Mouse (Mus musculus): ENCODE data around the gene 4930447C04Rik. TPM values are rescaled to one million over a fixed set of nuclear protein-coding genes. Genes with fewer than 3 reads are reported as not detected.

4930447C04Rik gene
- total RNA-seq, 2 experiments from 2014 or later: 4.1 to 11.0 TPM

DNA sequence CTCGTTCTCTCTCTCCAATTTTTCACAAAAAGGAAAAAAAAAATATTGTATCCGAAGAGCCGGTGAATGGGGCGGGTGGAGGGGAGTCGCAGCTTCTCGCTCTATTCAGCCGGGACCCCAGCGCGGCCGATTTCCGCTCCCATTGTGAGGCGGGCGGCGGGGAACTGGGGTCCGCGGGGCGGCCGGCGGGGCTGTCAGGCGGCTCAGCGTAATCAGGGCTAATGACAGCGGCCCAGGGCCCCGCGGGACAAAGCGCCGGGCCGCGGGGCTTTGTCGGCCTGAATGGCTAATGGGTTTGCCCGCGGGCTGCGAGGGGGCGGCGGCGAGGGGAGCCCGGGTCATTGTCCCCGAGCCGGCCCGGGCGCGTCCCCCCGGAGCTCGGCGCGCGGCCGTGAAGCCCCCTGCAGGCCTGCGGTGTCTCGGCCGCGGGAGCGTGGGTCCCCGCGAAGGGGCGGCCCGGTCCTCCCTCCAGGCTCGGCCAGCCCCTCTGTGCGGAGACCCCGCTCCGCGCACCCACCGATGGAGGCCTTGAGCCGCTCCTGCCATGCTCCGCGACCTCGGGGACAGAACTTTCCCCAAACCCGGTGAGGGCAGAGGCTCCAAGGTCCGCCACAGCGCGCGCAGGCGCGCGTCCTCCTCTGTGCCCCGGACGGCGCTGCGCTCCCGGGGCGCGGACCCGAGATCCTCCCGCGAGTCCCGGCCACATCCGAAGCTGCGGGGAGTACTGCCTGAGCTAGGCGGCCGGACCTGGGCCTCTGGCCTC, 4.9 kb upstream of the 4930447C04Rik start:
- intact Hi-C loops (cut with DNase I): loop anchor here (2.0 kb wide), 1 partner anchor 91 kb away; no protein-coding TSS in a partner anchor

DNA sequence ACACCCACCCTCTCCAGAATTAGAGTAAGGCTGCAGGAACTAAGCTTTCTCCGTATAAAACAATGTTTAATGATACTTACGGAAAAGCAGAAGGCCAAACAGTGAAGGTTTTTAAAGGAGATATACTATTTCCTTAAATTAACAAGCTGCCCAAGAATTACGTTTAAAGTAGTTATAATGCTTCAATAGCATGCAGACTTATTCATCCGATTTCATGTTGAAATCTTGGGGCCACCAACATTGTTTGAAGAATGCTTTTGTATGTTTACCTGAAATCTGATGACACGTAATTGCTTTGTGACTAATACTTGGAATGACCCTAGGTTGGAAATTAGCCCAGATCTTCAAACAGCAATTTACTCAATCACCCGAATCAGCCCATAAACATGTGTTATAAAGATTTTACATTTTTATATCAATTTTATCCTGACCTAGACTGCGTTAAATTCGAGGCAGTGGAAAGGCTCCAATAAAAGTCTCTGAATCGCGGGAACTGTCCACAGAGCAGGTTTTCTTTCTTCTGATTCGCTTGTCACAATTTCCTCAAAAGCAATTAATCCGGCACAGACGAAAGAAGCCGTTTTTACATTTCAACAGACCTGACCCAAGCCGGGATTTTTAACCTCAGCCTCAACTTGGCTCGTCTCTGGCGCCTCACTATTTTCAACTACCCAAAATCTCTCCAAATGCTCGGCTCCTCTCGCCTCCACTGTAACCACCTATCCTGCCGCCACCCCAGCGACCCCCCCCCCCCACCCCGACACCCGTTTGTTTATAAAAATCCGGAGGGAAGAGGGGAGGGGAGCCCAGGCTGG, 4.0 kb upstream of the 4930447C04Rik start:
- intact Hi-C loops (cut with DNase I): loop anchor here (2.0 kb wide), 1 partner anchor 92 kb away; no protein-coding TSS in a partner anchor
- DNase-seq (ENCODE audit: low spot score in 2 of 2): no peak

More for the DNA sequence above, 4.9 kb upstream of the 4930447C04Rik start:
- DNase-seq (ENCODE audit: low spot score in 2 of 2): no peak

- intact Hi-C loops (cut with DNase I): loop anchor here (2.0 kb wide), 1 partner anchor 93 kb away; no protein-coding TSS in a partner anchor
- DNase-seq (ENCODE audit: low spot score in 2 of 2): no peak
Observed at GRCm38 (mm10) chr12:72943574-72944110, 3.1 kb upstream of the 4930447C04Rik start.

- no peak for DNase-seq (ENCODE audit: low spot score in 2 of 2)
- intact Hi-C loops (cut with DNase I): no loop called here
Observed at GRCm38 (mm10) chr12:72942171-72942570, 1.6 kb upstream of the 4930447C04Rik start.

- intact Hi-C loops (cut with DNase I): no loop called here
- no peak for DNase-seq (ENCODE audit: low spot score in 2 of 2)
Observed at GRCm38 (mm10) chr12:72941398-72942051, 951 bp upstream of the 4930447C04Rik start.

DNA sequence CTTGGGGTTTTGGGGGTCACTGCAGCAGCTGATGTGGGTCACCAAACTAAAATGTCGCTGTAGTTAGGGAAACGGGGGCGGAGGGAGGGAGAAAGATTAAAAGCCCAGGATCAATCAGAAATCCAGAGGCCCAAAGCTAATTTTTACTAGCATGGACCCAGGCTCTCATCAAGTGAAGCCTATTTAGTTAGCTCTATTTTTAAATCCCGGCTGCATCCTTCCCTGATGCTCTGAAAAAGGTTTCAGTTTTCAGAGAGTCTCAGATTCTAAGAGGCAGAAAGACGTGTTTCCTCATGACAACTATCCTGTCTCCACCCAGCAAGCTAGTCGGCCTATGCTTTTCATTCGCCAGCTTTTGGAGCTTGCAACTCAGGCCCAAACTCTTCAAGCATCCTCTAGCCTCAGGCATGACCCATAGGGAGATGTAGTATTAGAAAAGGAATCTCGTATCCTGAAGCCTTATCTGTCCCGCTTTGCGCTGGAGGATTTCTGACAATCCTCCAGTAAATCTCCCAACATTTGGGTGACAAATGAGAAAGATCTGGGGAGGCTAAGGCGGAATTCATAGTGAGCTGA, 336 bp upstream of the 4930447C04Rik start:
- intact Hi-C loops (cut with DNase I): no loop called here
- DNase-seq (ENCODE audit: low spot score in 2 of 2): no peak

DNA sequence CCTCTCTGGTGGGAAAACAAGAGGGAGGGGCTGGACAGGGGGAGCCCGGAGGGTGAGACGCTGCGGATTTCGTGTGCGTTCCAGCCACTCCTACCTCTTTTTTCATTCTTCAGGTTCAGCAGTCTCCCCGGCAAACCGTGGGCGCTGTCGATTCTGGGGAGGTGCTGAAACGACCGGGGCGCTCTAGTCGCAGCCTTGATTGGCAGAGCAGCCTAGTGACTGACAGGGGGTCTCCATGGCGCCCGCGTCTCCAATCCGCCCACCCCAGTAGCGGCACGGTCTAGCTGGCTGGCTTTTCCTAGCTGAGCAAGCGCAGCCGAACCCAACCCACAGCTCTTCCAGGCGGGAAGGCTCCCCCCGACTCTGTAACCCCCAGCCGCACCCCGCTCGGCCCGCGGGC, 958 bp downstream of the 4930447C04Rik start, which contains the start of gene Six6:
Gene Six6, plus strand, starts transcription at position 277 of the 400 bp plus-strand sequence.
- DNase-seq (ENCODE audit: low spot score in 2 of 2): no peak
- intact Hi-C loops (cut with DNase I): no loop called here

DNA sequence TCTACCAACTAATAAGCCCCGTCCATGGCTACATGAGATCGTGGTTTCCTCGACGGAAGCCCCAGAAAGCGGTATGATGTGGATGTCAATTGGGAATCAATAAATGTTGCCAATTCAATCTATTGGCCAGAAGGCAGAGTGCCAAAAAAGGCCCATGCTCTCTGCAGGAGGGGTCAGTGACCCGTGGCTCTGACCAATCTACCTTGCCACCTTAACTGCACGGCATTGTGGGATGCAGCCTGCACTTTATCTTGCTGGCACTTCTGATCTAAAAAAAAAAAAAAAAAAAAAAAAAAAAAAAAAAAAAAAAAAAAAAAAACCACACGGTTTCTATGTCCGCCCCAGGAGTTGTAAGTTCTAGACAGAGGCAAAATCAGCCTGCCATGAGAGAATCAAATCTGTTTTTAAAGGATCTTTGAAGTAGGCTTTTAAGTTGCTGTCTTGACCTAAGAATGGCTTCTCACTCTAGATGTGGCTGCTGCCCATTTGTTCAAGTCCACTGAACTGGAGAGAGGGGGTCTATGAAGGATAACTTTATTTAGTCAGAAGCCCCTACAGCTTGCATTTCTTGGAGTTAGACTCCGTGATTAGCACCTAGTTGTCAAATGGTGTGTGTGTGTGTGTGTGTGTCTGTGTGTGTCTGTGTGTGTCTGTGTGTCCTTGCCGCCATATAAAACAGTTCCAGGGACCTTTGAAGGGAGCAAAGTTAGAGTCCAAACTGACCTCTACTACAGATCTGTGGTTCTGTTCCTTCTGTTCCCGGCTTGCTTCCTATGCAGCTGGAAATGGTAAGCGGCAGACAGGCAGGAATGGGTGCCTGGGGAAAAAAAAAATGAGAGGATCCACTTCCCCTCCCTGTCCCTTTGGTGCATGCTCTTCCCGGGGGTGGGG, 1.7 kb downstream of the 4930447C04Rik start:
- DNase-seq (ENCODE audit: low spot score in 2 of 2): no peak
- intact Hi-C loops (cut with DNase I): no loop called here

DNA sequence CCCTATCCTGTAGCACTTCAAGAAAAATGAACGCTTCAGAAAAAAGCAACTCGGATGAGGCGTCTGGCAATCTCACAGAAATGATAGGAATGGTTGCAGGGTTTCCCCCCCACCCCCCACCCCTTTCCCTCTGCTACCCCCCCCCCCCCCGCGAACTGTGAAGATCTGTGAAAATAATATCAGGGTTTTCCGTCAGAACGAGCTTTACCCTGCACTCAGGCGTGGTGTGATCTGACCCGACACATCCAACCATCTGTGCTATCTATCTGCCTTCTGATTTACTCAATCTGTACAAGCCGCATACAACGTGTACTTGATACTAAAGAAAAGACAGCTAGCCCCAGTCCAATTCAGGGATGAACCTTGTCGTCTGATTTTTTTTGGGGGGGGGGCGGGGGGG, 2.4 kb downstream of the 4930447C04Rik start:
- no peak for DNase-seq (ENCODE audit: low spot score in 2 of 2)
- intact Hi-C loops (cut with DNase I): no loop called here

- intact Hi-C loops (cut with DNase I): no loop called here
- no peak for DNase-seq (ENCODE audit: low spot score in 2 of 2)
Observed at GRCm38 (mm10) chr12:72937537-72938120, 2.9 kb downstream of the 4930447C04Rik start.

GRCm38 (mm10) chr12:72936751-72937150, 3.8 kb downstream of the 4930447C04Rik start:
- intact Hi-C loops (cut with DNase I): no loop called here
- no peak for DNase-seq (ENCODE audit: low spot score in 2 of 2)

GRCm38 (mm10) chr12:72917159-72917993, 23.2 kb downstream of the 4930447C04Rik start:
- intact Hi-C loops (cut with DNase I): no loop called here
- DNase-seq (ENCODE audit: low spot score in 2 of 2): no peak

DNA sequence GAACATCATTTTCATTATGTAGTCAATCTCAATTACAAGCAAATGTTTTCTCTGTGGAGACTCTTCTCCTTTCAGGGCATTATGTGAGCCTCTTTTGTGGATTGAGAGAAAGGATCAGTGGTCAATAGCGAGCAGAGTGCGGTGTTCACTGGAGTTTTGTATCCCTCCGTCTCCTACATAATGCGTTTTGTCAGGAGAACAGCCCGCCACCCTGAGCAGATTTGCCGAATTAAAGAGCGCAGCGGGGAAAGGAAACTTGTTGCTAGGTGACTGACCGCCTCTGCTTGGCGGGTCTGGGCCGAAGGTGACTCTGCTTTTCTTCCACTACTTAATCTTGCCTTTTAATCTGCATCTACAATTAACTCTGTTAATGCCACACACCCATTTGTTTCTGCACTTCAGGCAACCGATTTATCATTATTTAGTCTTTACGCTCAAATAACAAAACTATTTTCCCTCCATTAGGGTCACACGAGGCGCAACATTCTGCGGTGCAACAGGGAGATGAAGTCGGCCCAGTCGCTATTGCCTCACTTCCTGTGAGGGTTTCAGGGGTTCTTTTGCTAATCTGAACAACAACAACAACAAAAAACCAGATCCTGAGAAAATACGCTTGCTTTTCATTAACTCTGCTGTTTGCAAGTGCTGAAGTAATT, 86.1 kb downstream of the 4930447C04Rik start:
- DNase-seq (ENCODE audit: low spot score in 2 of 2): no peak
- intact Hi-C loops (cut with DNase I): loop anchor here (5.0 kb wide), 1 partner anchor 183 kb away; no protein-coding TSS in a partner anchor

GRCm38 (mm10) chr12:72853406-72854076, 87.0 kb downstream of the 4930447C04Rik start:
- intact Hi-C loops (cut with DNase I): loop anchor here (5.0 kb wide), 1 partner anchor 184 kb away; no protein-coding TSS in a partner anchor
- no peak for DNase-seq (ENCODE audit: low spot score in 2 of 2)

GRCm38 (mm10) chr12:72852264-72852663, 88.3 kb downstream of the 4930447C04Rik start:
- DNase-seq (ENCODE audit: low spot score in 2 of 2): no peak
- intact Hi-C loops (cut with DNase I): loop anchor here (5.0 kb wide), 1 partner anchor 185 kb away; no protein-coding TSS in a partner anchor

DNA sequence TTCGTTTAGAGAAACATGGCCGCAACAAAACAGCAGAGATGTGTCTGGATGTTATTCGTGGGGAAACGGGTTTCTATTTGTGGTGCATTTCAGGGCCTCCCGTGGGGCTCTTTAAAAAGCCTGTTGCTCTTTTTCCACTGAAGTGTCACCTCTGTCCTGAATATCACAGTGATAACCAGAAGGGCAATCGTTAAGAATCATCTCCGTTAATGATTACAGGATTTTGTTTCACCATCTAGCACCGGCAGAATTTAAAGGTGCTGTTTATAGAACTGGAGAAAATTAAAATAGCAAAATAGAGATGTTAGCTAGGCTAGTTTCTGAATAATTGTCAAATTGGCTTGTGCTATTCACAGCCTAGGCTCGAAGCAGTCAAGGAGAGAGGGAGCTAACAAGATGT, 90.4 kb downstream of the 4930447C04Rik start:
- intact Hi-C loops (cut with DNase I): loop anchor here (5.0 kb wide), 1 partner anchor 187 kb away; no protein-coding TSS in a partner anchor

More for the DNA sequence above, 90.4 kb downstream of the 4930447C04Rik start:
- no peak for DNase-seq (ENCODE audit: low spot score in 2 of 2)

Measured in left cerebral cortex, postnatal 36 days (tissue).